Comparison of ENCODE assay signal across 1 mouse cellular context in the genomic region with DNA sequence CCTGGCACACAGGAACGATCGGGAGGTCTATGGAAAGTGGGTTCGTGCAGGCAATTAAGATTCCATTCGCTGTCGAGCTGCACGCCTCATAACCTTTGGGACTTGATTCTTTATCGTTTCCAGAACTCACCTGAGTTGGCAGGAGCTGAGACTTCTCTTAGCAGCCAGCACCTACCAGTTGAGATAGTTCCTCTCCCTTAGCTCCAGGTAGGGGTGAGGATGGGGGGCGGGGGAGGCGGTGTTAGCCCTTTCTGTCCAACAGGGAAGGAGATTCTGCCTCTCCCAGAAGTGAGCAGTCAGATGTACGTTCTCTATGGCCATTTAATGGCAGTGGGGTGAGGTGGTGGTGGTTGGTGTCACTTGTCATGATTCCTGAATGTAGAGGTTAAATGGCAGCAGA.
A peak's percentile ranks its signal among the peaks of the same experiment; 100 is the strongest.
TF ChIP-seq lines count a peak whose summit lies in the region.

No protein-coding gene starts in this region.

TF ChIP-seq in MEL, 35 proteins besides CTCF, POLR2A, EP300 and RAD21 (continued from another document):
- TF ChIP-seq SMC3 (IDR thresholded peaks at IDR 0.05; ENCODE audit: low read depth, low read length) (no peak), TBP (IDR thresholded peaks at IDR 0.05; ENCODE audit: low read depth, low read length) (no peak), HCFC1 (IDR thresholded peaks at IDR 0.05; ENCODE audit: low read depth, low read length) (no peak), SIN3A (IDR thresholded peaks at IDR 0.05; ENCODE audit: low read length) (peak; percentile 3; the same call in 1 of the 2 replicates), ETS1 (IDR thresholded peaks at IDR 0.05; ENCODE audit: low read depth, low read length) (0 out of 2 replicates have a peak, but pooled peaks have one; percentile 1), ZKSCAN1 (IDR thresholded peaks at IDR 0.05; ENCODE audit: low read depth, low read length) (no peak), KAT2A (conservative IDR thresholded peaks at IDR 0.05; ENCODE audit: low read depth, low read length) (no peak)
